ENCODE assay signal across 8 mouse cellular contexts in genomic region chr12:103995292-103996072, GRCm38 (mm10). TPM values are rescaled to one million over a fixed set of nuclear protein-coding genes. Genes with fewer than 3 reads are reported as not detected.
DNase-seq lines count a peak whose midpoint lies in the region; TF ChIP-seq lines count a peak whose summit lies in the region.

No protein-coding gene starts in this region.

- no peak for TF ChIP-seq CTCF in thymus, adult 2 months (IDR thresholded peaks at IDR 0.05; ENCODE audit: borderline replicate concordance, control insufficient read depth, extremely low read depth, insufficient read depth, low read length, poor library complexity)
- peak; percentile 84 for TF ChIP-seq CTCF in kidney, adult 2 months (conservative IDR thresholded peaks at IDR 0.05; ENCODE audit: insufficient read depth, insufficient read length, low read depth, low read length)
- TF ChIP-seq CTCF in testis, adult 2 months (IDR thresholded peaks at IDR 0.05; ENCODE audit: control insufficient read depth, insufficient read depth, insufficient replicate concordance, low read depth, low read length) = peak; percentile 82; the same call in 1 of the 2 replicates

- TF ChIP-seq POLR2A in thymus, adult 2 months (IDR thresholded peaks at IDR 0.05; ENCODE audit: control insufficient read depth, extremely low read depth, insufficient read depth, low read length, poor library complexity) = no peak
- no peak for TF ChIP-seq POLR2A in kidney, adult 2 months (IDR thresholded peaks at IDR 0.05; ENCODE audit: low read depth, low read length)
- TF ChIP-seq POLR2A in testis, adult 2 months (IDR thresholded peaks at IDR 0.05; ENCODE audit: control insufficient read depth, low read depth, low read length) = no peak

- no peak overlapping the region for H3K27ac ChIP-seq in thymus, adult 2 months (ENCODE audit: control insufficient read depth, insufficient read depth, low read length)
- no peak overlapping the region for H3K27ac ChIP-seq in kidney, adult 2 months (ENCODE audit: insufficient read depth, low read depth, low read length)
- no peak overlapping the region for H3K27ac ChIP-seq in testis, adult 2 months (ENCODE audit: control insufficient read depth, insufficient read depth, low read depth, low read length)

- H3K27me3 ChIP-seq in thymus, adult 2 months (ENCODE audit: control insufficient read depth, insufficient read depth, low read length) = no peaks in the 10 kb centered on the region
- H3K27me3 ChIP-seq in kidney, adult 2 months (replicated peaks; ENCODE audit: control insufficient read depth, insufficient read depth, low read length) = no peaks in the 10 kb centered on the region
- no peaks in the 10 kb centered on the region for H3K27me3 ChIP-seq in testis, adult 2 months (ENCODE audit: control insufficient read depth, insufficient read depth, low read length)

- DNase-seq in thymus, adult 2 months = peak; percentile 51
- DNase-seq in thymus, adult 18-20 months = no peak
- peak; percentile 28 for DNase-seq in c-Kit-positive CD71-positive TER-119-positive erythroid progenitor cells, embryonic 14.5 days (ENCODE audit: low spot score)
- DNase-seq in frontal cortex, adult 2 months (ENCODE audit: extremely low spot score in 1 of 2, low spot score in 1 of 2) = peak; percentile 65 to 93
- peak; percentile 70 for DNase-seq in kidney, adult 2 months
- DNase-seq in left cerebral cortex, postnatal 4 days = peak; percentile 72
- peak; percentile 61 to 66 for DNase-seq in natural killer cell, adult 2 months (ENCODE audit: low spot score in 2 of 2)

- H3K4me3 ChIP-seq in thymus, adult 2 months (ENCODE audit: control insufficient read depth, insufficient read depth, low read length) = no peak overlapping the region
- H3K4me3 ChIP-seq in kidney, adult 2 months (ENCODE audit: insufficient read depth, low read depth, low read length) = no peak overlapping the region
- no peak overlapping the region for H3K4me3 ChIP-seq in testis, adult 2 months (ENCODE audit: control insufficient read depth, low read depth, low read length)

- no peaks in the 10 kb centered on the region for H3K4me1 ChIP-seq in thymus, adult 2 months (replicated peaks; ENCODE audit: control insufficient read depth, insufficient read depth, low read length)
- H3K4me1 ChIP-seq in kidney, adult 2 months (ENCODE audit: control insufficient read depth, insufficient read depth, low read length) = no peaks in the 10 kb centered on the region
- peaks cover 2% of the 10 kb centered on the region; the same call in 1 of the 2 replicates for H3K4me1 ChIP-seq in testis, adult 2 months (ENCODE audit: control insufficient read depth, insufficient read depth, low read length)

- 42% methylated on average over 5 of the region's 5 CpGs for WGBS in thymus, adult 2 months
- 37% methylated on average over 5 of the region's 5 CpGs for WGBS in kidney, adult 2 months

- no peaks in the 10 kb centered on the region for H3K36me3 ChIP-seq in thymus, adult 2 months (ENCODE audit: control insufficient read depth, insufficient read depth, low read length)
- no peaks in the 10 kb centered on the region for H3K36me3 ChIP-seq in kidney, adult 2 months (ENCODE audit: control insufficient read depth, insufficient read depth, low read length)
- no peaks in the 10 kb centered on the region for H3K36me3 ChIP-seq in testis, adult 2 months (ENCODE audit: control insufficient read depth, insufficient read depth, low read length)

- intact Hi-C loops in left cerebral cortex, postnatal 4 days (cut with DNase I) = loop anchor here (2.0 to 5.0 kb wide), 2 partner anchors 73 to 422 kb away; no protein-coding TSS in a partner anchor

RNA-seq across cellular contexts. Expression of gene Serpina11, which starts 5.7 kb away (rescaled TPM):
- polyA plus RNA-seq in thymus, adult 2 months (2012; rRNA removed) = 0.84 TPM in 2 replicates
- not detected in 2 replicates for polyA plus RNA-seq in frontal cortex, adult 2 months (2012; rRNA removed)
- 0.11 TPM in 1 of 2 replicates, not detected in the other for polyA plus RNA-seq in kidney, adult 2 months (2012; rRNA removed)
- total RNA-seq in left cerebral cortex, postnatal 4 days (2021) = not detected
- polyA plus RNA-seq in testis, adult 2 months (2012; rRNA removed) = not detected in 2 replicates

RNA-seq across cellular contexts. Expression of gene Serpina9, which starts 18.1 kb away (rescaled TPM):
- polyA plus RNA-seq in thymus, adult 2 months (2012; rRNA removed) = 0.39 and 0.78 TPM in 2 replicates
- 1.5 TPM in 2 replicates for polyA plus RNA-seq in frontal cortex, adult 2 months (2012; rRNA removed)
- not detected in 2 replicates for polyA plus RNA-seq in kidney, adult 2 months (2012; rRNA removed)
- under 1 TPM in 1 of 2 experiments, not detected in 1; 0.22 TPM for total RNA-seq in left cerebral cortex, postnatal 4 days (2021)
- 0.91 and 1.0 TPM in 2 replicates for polyA plus RNA-seq in testis, adult 2 months (2012; rRNA removed)

RNA-seq across cellular contexts. Expression of gene Serpina1e, which starts 36.7 kb away (rescaled TPM):
- polyA plus RNA-seq in thymus, adult 2 months (2012; rRNA removed) = 0.09 and 2.0 TPM in 2 replicates
- 0.34 TPM in 1 of 2 replicates, not detected in the other for polyA plus RNA-seq in frontal cortex, adult 2 months (2012; rRNA removed)
- polyA plus RNA-seq in kidney, adult 2 months (2012; rRNA removed) = 0.18 and 3.5 TPM in 2 replicates
- total RNA-seq in left cerebral cortex, postnatal 4 days (2021) = not detected
- 0.67 TPM in 1 of 2 replicates, not detected in the other for polyA plus RNA-seq in testis, adult 2 months (2012; rRNA removed)

RNA-seq across cellular contexts. Expression of gene Serpina12, which starts 48.8 kb away (rescaled TPM):
- polyA plus RNA-seq in thymus, adult 2 months (2012; rRNA removed) = 0.15 TPM in 2 replicates
- polyA plus RNA-seq in frontal cortex, adult 2 months (2012; rRNA removed) = not detected in 2 replicates
- polyA plus RNA-seq in kidney, adult 2 months (2012; rRNA removed) = not detected in 2 replicates
- total RNA-seq in left cerebral cortex, postnatal 4 days (2021) = not detected
- not detected in 2 replicates for polyA plus RNA-seq in testis, adult 2 months (2012; rRNA removed)

Comparison
In these comparisons a context has a peak if more than half of its experiments do, and no peak if none do; other contexts are left out.
1. DNase-seq: peak in thymus, adult 2 months (single experiment), c-Kit-positive CD71-positive TER-119-positive erythroid progenitor cells, embryonic 14.5 days (single experiment), frontal cortex, adult 2 months (2 of 2), kidney, adult 2 months (single experiment), left cerebral cortex, postnatal 4 days (single experiment) and natural killer cell, adult 2 months (2 of 2); none in thymus, adult 18-20 months (0 of 2).